Mouse (Mus musculus): ENCODE results near the gene Eif2ak3.

Eif2ak3 gene

DNA sequence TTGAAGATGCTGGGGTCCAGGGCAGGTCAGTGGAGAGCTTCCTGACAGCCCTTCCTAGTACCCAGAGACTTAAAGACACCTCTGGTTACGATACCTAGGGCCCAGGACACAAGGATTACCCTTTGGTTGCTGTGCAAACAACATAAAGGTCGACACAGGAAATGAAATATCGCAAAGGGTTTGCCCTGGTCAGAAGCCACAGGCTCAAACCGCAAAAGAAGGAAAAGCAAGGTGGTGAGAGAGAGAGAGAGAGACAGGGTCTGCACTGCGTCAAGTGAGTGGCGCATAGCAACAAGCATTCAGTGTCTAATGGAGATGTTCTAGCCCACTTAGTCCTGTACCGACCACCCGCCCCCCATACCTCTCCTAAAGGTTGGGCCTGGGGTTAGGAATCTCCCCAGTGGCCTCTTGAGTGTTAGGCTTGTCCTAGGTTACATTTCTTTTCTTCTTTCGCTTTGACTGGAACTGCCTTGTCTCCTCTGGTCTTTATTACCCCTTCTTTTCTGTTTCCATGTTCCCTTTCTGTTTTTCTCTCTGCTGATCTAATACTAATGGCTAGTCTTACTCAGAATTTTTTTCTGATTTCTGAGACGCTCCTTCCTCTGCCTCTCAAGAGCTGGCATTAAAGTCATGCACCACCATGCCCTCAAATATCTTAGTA is 13.0 kb upstream of the Eif2ak3 start:
- DNase-seq: no peak

DNA sequence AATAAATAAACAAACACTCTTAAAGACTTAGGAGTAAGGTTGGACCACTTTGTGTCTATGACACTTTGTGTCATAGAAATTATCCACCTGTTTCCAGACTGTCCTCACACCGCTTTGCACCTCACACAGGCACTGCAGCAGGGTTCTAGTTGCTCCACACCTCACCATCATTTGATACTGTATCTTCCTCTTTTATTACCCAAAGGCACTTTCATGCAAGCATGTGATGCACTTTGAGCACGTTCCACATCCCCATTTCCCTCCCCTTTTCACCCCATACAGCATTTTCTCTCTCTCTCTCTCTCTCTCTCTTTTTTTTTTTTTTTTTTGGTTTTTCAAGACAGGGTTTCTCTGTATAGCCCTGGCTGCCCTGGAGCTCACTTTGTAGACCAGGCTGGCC is 7.0 kb upstream of the Eif2ak3 start:
- DNase-seq: no peak

DNA sequence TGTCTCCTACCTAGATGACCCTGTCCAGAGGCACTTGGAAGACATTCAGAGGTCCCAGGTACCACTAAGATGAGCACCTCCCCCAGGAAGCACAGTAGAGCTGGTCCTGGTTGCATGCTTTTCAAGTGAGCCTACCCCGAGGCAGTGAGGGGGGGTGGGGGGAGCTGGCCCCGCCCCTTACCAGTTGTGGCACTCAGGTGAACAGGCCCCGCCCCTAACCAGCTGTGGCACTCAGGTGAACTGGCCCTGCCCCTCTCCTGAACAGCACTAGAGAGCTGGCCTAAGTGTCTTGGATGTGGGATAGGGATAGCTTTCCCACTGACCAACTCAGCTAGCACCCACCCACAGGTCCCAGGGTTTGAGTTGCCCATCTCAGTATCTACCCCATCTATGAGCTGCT is 5.8 kb upstream of the Eif2ak3 start:
- no peak for DNase-seq

DNA sequence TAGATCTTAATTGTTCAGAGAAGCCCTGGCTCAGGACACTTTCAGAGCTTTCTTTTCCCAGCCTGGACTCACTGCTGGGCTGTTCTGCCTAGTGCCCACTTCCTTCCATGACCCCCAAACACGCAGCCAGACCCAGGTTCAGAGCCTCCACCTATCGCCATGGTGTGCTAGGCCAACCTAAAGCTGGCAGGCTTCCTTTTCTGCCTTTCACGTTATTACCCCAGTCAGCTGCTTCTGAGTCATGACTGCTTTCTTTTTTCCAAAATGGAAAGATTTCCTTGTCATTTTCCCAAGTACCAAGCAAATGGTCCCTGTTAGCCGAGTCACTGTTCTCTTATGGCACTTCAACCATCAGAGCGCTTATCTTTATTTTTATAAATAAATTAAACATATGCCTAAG is 4.0 kb upstream of the Eif2ak3 start:
- DNase-seq: no peak

DNA sequence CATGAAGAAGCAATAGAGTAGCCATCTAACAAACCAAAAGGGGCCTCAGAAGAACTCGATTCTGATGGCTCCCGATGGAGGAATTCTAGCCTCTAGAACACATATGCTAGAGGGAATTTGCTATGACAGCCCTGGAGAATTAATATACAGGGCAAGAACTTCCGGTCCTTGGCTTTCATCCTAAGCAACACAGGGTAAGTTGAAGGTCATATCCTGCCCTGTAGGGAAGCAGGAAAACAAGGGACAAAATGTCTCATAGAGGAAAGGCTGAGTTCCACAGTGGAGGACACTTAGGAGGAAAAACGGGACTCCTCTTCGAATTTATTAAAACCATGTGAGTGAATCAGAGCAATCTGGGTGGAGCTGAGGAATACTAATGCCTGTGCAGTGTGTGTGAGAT is 1.3 kb upstream of the Eif2ak3 start:
- no peak for DNase-seq

DNA sequence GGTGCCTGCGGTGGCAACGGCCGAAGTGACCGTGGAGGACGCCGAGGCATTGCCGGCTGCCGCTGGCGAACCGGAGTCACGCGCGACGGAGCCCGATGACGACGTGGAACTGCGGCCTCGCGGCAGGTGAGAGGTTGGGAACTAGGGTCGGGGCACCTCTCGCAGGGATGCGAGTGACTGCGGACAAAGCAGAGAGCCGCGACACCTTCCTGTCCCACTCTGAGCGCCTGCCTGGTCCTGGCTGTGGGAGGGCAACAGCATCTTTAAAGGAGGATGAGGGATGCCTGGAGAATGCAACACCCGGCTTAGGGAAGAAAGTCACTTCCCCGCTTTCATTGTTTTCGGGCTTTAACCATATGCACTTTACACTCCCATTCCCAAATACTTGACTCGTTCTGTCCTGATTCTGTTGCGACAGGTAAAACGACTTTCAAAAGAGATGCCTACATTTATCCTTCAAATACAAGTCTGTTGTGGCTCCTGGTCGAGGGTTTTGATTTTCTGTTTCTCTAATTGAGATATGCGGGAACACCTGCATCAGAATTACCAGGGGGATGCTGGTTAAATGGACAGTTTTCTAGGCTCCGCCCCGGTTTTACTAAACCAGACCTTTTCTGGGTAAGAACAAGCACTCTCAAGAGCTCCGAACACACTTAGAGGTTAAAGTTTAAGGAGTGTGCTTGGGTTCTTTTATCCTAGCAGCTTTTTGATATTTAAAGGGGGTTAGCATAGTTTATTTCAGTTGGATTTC is 756 bp downstream of the Eif2ak3 start:
- peak; percentile 57 to 59 for DNase-seq

DNA sequence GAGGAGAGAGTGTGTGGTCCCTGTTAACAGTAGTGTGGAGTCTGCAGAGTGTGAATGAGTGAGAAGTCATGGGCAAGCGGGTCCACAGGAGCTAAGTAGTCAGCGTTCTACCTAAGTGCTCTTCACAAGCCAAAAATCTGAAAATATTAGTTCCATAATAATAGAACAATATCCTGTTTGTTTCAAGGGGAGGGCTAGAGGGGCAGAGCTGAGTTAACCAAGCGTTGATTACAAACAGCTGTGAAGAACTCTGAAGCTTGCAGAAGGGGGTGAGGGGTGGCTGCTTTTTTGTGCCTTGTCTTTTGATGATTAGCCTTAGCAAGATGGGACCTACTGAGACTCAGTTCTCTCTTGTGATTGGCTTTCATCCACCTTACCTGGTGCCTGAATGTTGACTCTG is 3.1 kb downstream of the Eif2ak3 start:
- no peak for DNase-seq

DNA sequence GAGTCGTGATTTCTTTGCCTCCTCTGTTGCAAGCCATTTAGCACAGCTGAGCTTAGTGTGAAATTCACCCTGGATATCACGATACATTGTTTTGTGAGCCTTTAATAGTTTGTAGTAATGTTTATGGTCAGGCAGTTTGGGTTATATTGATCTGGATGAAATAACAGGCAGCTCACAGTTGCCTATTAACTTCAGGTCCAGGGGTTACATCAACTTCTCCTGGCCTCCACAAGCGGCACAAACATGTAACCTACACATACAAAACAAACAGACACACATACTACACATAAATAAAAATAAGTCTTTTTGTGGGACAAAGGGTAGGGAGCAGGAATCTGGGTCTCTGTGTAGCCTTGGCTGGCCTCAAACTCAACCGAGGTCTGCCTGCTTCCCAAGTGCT is 9.1 kb downstream of the Eif2ak3 start:
- DNase-seq: no peak

DNA sequence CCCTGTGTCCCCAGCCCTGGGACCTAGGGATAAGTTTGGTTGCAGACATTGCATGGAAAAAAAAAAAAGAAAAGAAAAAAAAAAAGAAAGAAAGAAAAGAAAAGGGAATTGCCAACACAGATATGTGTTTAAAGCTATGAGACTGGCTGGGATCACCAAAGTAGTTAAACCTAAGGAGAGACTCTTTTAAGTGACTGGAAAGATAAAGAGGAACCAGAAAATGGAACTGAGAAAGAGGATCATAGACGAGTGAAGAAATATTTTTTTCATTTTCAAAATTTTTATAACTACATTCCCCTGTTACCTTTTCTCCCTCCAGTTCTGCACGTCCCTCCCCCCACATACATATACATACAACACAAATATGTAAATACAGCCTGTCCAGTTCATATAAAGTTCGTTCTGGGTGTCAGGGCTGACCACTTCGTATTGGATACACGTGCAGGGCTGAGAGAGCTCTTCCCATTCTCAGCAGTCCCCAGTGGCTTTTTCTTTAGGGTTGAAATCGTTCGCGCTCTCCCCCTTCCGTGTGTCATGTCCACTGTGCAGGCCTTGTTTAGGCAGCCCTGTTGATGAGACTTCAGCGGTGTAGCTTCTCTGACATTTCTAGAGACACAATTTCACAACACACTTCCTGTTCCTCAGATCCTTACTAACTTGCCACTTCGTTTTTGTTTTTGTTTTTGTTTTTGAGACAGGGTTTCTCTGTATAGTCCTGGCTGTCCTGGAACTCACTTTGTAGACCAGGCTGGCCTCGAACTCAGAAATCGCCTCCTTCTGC is 11.4 kb downstream of the Eif2ak3 start:
- DNase-seq: no peak

DNA sequence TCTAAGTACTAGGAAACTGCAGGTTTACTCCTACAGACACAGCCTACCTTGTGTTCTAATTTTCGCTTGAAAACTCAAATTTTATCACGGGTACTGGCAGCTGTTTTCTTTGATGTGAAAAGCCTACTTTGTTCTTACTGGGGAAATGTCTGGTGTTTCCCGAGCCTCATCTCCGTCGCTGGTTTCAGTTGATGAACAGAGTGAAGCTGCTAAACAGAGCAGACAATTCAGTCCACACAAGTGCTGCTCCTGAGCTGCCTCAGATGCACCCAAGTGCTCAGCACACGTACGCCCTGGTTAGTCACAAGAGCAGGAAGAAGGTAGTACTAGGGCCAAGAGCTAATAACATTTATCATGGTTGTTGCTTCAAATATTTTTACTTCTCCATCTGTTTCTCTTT is 18.4 kb downstream of the Eif2ak3 start:
- DNase-seq: no peak

DNA sequence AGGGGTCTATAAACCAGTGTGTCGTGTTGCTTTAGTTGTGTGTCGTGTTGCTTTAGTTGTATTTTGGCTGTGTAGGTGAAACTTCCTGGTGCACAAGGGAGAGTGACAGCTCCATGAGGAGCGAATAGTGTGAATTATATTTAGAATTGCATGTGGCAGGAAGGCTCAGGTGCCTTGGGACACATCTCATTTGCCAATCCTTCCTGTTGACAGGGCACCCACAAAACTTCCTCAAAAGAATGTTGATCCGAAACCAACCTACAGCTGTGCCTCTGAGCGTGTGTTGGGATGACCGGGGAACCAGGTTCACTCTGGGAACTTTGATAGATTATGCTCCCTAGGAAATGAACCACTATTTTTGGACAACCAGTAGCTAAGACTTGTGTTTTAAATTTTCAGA is 20.0 kb downstream of the Eif2ak3 start:
- no peak for DNase-seq

DNA sequence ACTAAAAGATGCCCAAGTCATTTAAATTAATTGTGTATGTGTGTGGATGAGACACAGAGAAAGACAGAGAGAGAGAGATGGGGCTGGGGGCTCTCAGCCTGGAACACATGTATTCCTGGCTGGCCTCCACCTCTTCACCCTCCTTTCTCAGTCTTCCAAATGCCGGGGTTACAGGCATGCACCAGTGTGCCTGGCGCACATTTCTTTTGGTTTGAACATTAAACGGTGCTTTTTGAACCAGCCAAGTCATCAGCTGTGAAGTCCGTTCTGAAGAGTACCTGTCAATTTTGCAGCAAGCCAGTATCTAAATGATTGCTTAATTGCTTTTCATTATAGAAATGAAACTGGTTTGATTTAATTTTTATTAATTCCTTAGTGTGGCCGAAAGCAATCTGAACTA is 22.4 kb downstream of the Eif2ak3 start:
- no peak for DNase-seq

DNA sequence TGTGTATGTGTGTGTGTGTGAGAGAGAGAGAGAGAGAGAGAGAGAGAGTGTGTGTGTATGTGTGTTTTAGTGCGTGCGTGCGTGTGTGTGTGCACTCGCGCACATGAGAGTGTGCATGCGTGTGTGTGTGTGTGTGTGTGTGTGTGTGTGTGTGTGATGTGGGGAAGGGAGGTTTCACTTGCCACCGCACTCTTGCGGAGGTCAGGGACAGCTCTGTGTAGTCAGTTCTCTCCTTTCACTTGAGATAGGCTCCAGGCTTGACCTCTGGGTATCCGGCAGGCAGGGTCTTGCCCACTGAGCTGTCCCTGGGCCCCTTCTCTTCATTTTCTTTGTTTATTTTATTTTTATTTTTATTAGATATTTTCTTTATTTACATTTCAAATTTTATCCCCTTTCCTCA is 23.0 kb downstream of the Eif2ak3 start:
- DNase-seq: no peak

DNA sequence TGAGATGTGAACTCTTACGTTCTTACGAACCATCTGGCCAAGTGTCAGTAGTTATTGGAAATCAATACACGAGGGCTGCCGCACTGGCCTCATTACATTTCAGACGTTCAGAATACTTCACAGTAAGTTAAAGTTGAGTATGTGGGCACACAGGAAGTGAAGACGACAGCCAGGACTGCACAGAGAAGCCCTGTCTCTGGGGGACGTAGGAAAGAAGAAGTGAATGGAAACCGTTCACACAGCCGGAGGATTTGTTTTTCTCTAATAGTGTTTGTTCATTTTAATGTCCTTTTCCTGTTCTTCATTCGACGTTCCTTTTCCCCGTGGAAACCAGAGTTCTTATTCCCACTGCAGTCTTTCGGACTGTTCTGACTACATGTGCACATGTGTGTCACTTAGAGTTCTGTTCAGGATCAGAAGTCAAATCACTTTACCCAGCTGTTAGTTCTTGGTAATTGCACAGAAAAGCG is 27.2 kb downstream of the Eif2ak3 start:
- peak in 1 of 2 experiments; percentile 24 for DNase-seq

DNA sequence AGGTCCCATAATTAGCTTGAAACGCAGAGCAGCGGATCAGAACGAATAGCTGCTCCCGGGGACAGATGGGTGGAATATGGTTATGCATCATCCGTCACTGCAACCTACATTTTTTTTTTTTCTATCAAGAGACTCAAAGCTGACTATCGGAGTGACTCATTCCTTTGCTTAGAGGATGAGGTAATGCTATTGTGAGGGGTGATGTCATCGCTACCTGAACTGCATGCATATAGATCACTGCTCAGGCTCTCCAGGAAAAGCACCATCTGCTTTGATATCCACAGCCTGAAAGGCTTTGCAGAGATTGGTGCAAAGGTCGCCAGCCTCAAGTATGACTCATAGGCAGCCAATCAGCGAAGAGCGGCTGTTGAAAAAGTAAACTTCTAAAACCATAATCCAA is 27.8 kb downstream of the Eif2ak3 start:
- DNase-seq: no peak

DNA sequence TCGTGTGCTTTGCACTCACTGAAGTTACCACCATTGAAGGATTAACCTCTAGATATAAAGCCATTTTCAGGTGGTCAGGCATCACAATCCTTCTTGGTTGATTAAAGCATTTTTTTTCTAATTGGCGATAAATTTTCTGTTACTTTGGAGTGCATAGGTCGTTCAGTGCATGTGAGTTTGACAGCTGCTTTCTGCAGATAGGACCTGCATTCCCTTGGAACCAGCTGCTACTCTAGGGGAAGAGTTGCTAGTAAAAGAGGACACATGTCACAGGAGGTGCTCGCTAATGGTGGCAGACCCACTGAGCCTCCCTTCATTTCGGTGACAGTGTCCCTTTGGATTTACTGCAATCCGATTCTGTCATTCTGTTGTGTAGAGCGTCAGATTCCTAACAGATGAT is 28.3 kb downstream of the Eif2ak3 start:
- no peak for DNase-seq

DNA sequence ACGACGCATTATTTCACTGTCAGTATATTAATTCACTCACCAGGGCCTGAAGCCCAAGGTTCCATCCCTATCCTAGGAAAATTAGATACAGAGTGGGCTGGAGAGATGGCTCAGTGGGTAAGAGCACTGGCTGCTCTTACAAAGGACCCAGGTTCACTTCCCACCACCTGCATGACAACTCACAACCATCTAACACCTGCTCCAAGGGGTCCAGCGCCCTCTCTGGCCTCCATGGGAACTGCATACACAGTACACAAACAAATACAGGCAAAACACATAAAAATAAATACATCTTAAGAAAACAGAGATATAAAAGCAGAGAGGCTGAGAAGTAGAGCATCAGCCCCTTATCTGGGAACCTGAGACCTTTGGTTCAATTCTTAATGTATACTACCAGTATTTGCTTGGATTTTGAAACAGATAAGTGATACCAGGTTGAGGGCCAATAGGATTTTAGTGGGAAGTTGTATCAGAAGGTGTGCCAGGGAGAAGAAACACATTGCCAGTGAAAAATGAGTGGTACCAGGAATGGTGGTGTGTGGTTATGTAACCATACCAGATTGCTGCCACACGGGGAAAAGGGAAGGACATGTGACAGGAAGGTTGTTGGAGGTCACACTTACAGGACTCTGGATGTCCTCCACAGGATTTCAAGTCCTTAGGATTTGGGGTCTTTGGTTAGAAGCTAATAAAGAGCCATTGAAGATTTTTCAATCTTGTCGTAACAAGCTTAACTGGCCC is 29.9 kb downstream of the Eif2ak3 start:
- DNase-seq: no peak

DNA sequence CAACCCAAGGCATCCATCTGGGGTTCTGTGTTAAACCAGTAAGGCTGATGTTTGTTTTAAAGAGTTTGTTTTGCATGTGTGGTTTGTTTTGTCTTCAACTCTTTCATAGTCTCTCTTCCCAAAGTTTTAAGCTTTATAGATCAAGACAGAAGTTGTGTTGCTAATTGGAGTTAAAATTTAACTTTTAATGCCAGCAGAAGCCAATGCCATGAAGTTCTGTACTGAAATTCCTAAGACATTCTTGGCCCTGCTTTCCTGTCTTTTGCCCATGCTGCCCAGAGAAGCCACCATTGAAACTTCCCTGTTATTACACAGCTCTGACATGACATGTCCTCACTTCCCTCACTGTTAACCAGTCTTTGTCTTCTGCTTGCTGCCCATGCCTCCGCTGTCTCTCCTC is 30.7 kb downstream of the Eif2ak3 start:
- DNase-seq: no peak

DNA sequence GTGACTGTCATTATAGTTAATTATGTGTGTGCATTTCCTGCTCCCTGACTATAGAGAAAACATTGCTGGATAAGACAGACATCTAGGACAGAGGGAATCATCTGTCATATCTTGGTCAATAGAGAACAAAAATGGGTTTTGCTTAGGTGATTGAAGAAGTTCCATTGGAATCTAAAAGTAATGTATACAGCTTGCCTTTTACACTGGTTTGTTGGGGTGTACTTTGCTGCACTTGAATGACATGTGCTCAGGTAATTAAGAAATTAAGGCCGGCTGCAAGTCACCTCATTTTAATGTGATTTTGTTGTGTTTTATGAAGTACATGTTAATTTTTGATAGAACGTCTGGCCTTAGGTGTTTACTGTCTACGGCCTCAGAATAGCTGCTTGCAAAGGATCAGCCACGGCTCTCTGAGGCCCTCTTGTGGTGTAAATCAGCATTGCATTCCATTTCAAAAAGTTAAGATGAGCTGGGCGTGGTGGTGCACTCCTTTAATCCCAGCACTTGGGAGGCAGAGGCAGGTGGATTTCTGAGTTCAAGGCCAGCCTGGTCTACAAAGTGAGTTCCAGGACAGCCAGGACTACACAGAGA is 36.5 kb downstream of the Eif2ak3 start:
- DNase-seq: peak; percentile 30 to 77

DNA sequence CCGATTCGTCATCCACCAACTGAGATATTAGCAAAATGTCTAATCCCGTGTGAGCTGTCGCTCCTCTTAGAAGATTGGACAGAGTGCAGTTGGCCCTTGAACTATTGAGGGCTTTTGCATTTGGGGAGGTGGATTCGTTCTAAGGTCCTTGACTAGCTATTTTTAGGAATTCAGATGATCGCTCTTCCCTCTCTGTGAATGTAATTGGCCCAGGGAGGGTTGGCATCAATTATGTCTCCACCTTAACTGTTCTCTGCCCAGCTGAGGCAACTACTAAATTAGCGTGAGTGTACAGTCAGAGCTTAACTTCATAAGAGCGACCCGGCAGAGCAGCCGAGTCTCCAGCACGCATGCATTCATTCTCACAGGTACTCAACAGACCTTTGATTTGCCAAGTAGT is 43.7 kb downstream of the Eif2ak3 start:
- DNase-seq: no peak

DNA sequence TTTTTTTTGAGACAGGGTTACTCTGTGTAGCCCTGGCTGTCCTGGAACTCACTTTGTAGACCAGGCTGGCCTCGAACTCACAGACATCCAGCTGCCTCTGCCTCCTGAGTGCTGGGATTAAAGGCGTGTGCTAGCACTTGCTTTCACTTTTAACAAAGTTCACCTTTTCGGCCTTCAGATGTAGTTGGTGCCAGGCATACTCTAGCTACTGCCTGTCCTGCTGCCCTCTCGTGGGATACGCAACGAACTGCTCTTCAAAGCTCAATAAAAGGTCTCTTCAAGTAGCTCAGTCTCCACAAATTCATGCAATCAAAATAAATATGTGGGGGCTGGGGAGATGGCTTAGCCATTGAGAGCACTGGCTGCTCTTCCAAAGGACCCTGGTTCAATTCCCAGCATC is 53.9 kb downstream of the Eif2ak3 start:
- no peak for DNase-seq

DNA sequence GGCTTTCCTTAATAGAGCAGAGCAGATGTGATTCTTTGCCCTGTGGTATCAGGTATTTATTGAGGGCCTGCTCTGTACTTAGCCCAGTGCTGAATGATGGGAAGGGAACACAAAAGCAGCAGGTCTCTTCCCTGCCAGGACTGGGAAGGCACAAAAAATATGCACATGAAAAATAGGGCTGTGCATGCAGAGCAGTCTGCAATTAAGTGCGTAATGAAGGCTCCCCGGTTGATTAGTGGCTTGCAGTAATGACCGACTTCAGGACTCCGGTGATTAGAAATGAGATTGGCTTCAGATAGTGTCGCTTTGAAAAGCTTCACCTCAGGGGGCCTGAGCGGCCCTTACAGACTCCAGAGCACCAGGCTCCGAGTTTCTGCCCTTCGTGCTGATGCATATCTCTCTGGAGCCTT is 55.3 kb downstream of the Eif2ak3 start:
- DNase-seq: no peak

DNA sequence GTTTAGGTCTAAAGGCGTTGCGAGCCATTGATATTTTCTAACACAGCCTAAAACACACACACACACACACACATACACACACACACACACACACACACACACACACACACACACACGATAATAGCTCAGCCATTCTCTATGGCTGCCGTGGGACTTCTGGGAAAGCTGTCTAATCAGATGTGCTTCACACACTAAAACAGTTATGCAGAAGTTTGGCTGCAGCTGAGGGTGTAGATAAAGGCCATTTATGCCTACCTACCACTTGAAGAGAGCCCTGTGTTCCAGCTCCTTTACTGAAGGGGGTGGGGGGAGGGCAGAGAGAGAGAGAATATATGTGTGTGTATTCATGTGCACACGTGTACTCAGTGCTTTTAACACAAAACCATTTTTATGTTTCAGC is 59.4 kb downstream of the Eif2ak3 start:
- DNase-seq: no peak
